Mouse (Mus musculus) lung, adult 2 months (tissue): Measurements from ENCODE around the gene Ugt1a10.

Experiments used
- CTCF ChIP-seq: fragments of 200-500 bp; IDR thresholded peaks from 2 replicates; pipeline ENCODE4 v1.5.1; 2011; ENCODE audit warnings: mild to moderate bottlenecking, low read length, control low read depth; ENCODE audit not compliant: insufficient read depth
- POLR2A ChIP-seq: fragments of 200-500 bp; IDR thresholded peaks from 2 replicates; pipeline ENCODE4 v1.6.1; 2011; ENCODE audit warnings: low read depth, mild to moderate bottlenecking, control low read depth, low read length, borderline replicate concordance; ENCODE audit errors: extremely low read depth

- no peak for TF ChIP-seq CTCF
- no peak for TF ChIP-seq POLR2A
These were observed 110.5 kb downstream of the Ugt1a10 start, which contains the start of gene Ugt1a5 for GRCm38 (mm10) chr1:88165711-88166110.
